Mouse (Mus musculus) embryonic facial prominence, embryonic 13.5 days (tissue): Measurements from ENCODE around the gene Hoxd12. TPM values are rescaled to one million over a fixed set of nuclear protein-coding genes. Genes with fewer than 3 reads are reported as not detected.

Experiments
- ATAC-seq: fragments of 200-750 bp; cut with Nextera tagmentation; 2 replicates; pipeline ENCODE4 v1.8.0; 2017; ENCODE audit warnings: low read depth; ENCODE audit not compliant: insufficient number of reproducible peaks, insufficient read depth, low FRiP score, low TSS enrichment
- H3K27ac ChIP-seq: fragments of 300-500 bp; sonication (generic); 2 replicates; pipeline ENCODE4 v1.5.1; 2015; ENCODE audit warnings: moderate library complexity, mild to moderate bottlenecking, inconsistent platforms
- H3K27me3 ChIP-seq: fragments of 300-500 bp; sonication (generic); 2 replicates; pipeline ENCODE4 v1.6.1; 2015; ENCODE audit warnings: mild to moderate bottlenecking, inconsistent platforms
- H3K36me3 ChIP-seq: fragments of 300-500 bp; sonication (generic); 2 replicates; pipeline ENCODE4 v1.6.1; 2015; ENCODE audit warnings: mild to moderate bottlenecking, inconsistent platforms
- H3K4me1 ChIP-seq: fragments of 300-500 bp; sonication (generic); 2 replicates; pipeline ENCODE4 v1.6.1; 2015; ENCODE audit warnings: inconsistent platforms
- H3K4me2 ChIP-seq: fragments of 300-500 bp; sonication (generic); 2 replicates; pipeline ENCODE4 v1.6.1; 2015; ENCODE audit warnings: moderate library complexity, mild to moderate bottlenecking, inconsistent platforms
- H3K4me3 ChIP-seq: fragments of 300-500 bp; sonication (generic); 2 replicates; pipeline ENCODE4 v1.5.1; 2015; ENCODE audit warnings: mild to moderate bottlenecking, inconsistent platforms
- H3K9ac ChIP-seq: fragments of 300-500 bp; sonication (generic); 2 replicates; pipeline ENCODE4 v1.6.1; 2015; ENCODE audit warnings: mild to moderate bottlenecking, inconsistent platforms
- H3K9me3 ChIP-seq: fragments of 300-500 bp; sonication (generic); 2 replicates; pipeline ENCODE4 v1.6.1; 2016; ENCODE audit warnings: inconsistent platforms
- WGBS: fragments of 180-500 bp; shearing (Covaris S2); methylation state at CpG from one replicate; pipeline ENCODE4 v1.1.7; 2015; ENCODE audit warnings: mixed read lengths; 5-methylcytosine and 5-hydroxymethylcytosine counted together
- polyA plus RNA-seq: library from polyadenylated mRNA; unstranded; fragments of >200 nt; fragmentation: Nextera tagmentation; extraction: Ambion mirVana; gene quantifications from 2 replicates; pipeline ENCODE4 v1.2.1, GENCODE M21; 2015

Gene Hoxd12
- not detected in 2 replicates for polyA plus RNA-seq

DNA sequence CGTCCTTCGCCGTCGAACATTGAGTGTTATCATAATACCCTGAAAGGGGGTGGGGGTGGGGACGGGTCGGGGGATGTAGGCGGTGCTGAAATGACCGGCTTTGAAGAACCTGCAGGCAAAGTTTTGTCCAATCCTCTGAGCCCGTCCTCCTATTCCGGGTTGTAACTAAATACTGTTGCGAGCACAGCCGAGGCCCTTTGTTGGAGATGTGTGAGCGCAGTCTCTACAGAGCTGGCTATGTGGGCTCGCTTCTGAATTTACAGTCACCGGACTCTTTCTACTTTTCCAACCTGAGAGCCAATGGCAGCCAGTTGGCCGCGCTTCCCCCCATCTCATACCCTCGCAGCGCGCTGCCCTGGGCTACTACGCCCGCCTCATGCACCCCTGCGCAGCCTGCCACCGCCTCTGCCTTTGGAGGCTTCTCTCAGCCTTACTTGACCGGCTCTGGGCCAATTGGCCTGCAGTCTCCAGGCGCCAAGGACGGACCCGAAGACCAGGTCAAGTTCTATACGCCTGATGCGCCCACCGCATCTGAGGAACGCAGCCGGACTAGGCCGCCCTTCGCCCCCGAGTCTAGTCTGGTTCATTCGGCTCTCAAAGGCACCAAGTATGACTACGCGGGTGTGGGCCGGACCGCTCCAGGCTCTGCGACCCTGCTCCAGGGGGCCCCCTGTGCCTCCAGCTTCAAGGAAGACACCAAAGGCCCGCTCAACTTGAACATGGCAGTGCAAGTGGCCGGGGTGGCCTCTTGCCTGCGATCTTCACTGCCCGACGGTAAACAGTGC is at the start of gene Hoxd12:
Gene Hoxd12, plus strand, starts transcription at position 133 of the 785 bp plus-strand sequence.
- Histone ChIP-seq H3K9ac (no peak within 1 kb of the TSS), H3K27ac (no peak within 1 kb of the TSS), H3K4me2 (no peak within 1 kb of the TSS), H3K36me3 (no peaks in the 10 kb centered on the region), H3K4me1 (0 out of 2 replicates have a peak, but pooled peaks cover 15% of the 10 kb centered on the region), H3K4me3 (no peak within 1 kb of the TSS), H3K9me3 (no peaks in the 10 kb centered on the region), H3K27me3 (peaks cover 99% of the 10 kb centered on the region)
- 1% methylated on average over 47 of the region's 47 CpGs for WGBS
- ATAC-seq, result no peak

DNA sequence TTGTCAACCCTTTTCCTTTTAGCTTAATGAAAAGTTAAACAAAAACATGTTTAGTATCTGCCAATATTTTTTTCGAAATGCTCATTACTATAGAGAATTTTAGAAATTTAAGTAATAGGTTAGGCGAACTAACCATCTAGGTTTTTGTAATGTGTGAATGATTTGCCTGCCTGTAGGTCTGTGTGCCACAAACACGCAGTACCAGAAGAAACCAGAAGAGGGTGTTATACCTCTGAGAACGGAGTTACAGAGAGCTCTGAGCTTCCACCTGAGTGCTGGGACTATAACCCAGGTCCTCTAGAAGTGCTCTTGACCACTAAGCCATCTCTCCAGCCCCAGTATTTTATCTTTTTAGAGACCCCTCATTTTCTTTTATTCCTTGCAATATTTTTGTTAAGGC is 39.4 kb upstream of the Hoxd12 start:
- Histone ChIP-seq H3K4me2 (no peak overlapping the region), H3K4me3 (no peak overlapping the region), H3K36me3 (no peaks in the 10 kb centered on the region), H3K9me3 (no peaks in the 10 kb centered on the region), H3K27me3 (peaks cover 10% of the 10 kb centered on the region; the same call in 1 of the 2 replicates), H3K4me1 (no peaks in the 10 kb centered on the region), H3K9ac (no peak overlapping the region), H3K27ac (no peak overlapping the region)
- ATAC-seq, result no peak
- WGBS, result 65% methylated on average over 4 of the region's 4 CpGs

DNA sequence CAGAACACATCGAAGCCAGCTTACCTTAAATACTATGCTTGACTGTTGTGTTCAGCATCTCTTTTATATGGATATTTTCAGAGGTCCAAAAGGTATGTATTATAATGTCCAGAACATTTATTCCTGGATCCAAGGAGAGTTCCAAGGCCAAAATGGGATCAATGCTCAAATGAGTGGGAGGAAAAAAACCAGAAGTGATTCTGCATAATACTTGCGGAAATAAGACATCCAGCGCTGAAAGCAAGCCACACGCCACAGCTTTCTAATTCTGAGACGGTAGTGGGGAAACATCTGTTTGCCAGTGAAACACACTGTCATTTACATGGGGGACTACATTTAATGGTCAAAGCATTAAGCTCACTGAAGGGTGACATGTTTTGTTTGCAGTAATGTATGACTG is 32.4 kb upstream of the Hoxd12 start:
- H3K4me2 ChIP-seq, result no peak overlapping the region
- ATAC-seq, result no peak
- H3K9ac ChIP-seq, result no peak overlapping the region
- 61% methylated on average over 5 of the region's 5 CpGs for WGBS
- H3K36me3 ChIP-seq, result no peaks in the 10 kb centered on the region
- no peaks in the 10 kb centered on the region for H3K9me3 ChIP-seq
- no peak overlapping the region for H3K4me3 ChIP-seq
- no peaks in the 10 kb centered on the region for H3K4me1 ChIP-seq
- H3K27me3 ChIP-seq, result peaks cover 59% of the 10 kb centered on the region
- H3K27ac ChIP-seq, result no peak overlapping the region

DNA sequence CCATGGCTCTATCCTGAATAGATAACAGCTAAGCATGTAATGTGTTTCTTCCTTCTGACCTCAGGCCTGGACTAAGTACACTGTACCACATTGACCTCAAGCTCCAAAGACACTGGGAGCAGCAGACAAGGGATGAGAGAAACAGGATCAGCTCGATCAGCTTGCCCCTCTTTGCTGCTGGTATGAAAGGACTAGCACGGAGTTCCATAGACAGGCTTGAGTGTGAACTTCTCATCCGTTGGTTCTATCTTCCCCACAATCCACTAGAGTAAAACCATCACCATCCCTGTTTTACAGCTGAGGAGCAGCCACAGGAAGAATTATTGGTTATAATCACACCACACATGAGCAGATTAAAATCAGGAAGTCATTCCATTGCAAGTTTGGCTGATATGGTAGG is 29.2 kb upstream of the Hoxd12 start:
- no peaks in the 10 kb centered on the region for H3K9me3 ChIP-seq
- no peak overlapping the region for H3K9ac ChIP-seq
- H3K4me1 ChIP-seq, result peaks cover 6% of the 10 kb centered on the region; the same call in 1 of the 2 replicates
- no peak overlapping the region for H3K4me2 ChIP-seq
- 80% methylated on average over 3 of the region's 3 CpGs for WGBS
- H3K27me3 ChIP-seq, result peaks cover 83% of the 10 kb centered on the region
- H3K36me3 ChIP-seq, result no peaks in the 10 kb centered on the region
- H3K27ac ChIP-seq, result no peak overlapping the region
- ATAC-seq, result no peak
- H3K4me3 ChIP-seq, result no peak overlapping the region

DNA sequence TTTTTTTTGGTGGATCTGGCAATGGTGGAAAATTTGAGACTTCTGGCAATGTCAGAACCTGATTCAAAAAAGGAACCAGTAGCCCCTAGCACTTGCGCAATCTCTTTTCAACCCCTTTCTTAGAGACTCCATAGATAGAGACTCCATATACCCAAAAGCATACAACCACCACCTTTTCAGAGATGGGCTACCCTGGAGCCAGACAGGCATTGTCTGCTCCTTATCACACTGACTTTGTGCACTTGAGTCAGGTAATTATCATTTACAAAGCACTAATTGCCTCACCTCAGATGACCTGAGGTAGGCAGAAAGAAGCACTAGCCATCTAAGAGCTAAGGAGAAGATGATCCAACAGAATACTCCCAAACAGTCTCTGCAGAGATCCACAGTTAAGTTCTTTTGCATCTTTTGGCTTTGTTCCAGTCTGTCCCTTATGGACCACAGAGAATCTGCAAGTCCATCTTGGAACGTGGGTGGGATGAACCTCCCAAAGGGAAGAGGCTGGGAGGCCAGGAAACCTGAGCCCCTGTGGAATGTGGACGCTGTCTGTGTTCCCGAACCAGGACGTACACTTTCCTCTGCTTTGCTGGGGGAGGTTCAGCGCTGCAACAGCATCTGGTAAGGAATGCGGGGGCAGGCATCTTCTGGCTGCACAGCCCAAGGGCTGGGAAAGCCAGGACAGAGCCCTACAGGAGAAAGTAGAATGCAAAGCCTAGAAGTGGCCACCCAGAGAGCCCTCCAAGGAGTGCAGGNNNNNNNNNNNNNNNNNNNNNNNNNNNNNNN is 27.5 kb upstream of the Hoxd12 start:
- ATAC-seq, result no peak
- H3K27me3 ChIP-seq, result peaks cover 95% of the 10 kb centered on the region
- H3K9ac ChIP-seq, result no peak overlapping the region

DNA sequence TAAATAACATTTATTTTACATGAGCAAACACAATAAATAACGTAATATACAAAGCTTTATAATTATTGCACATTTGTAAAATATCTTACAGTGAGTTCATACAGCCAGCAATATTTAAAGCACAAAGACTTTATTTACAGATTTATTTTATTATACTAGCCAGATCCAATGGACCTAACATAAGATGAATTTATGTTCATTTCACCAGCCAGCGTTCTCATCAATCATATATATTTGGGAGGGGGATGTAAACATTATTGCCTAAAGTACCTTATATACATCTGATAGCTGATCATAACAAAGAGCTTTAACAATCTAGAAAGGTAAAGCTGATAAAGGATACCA is 21.8 kb upstream of the Hoxd12 start:
- no peak overlapping the region for H3K4me3 ChIP-seq
- H3K27ac ChIP-seq, result no peak overlapping the region
- H3K27me3 ChIP-seq, result peaks cover 90% of the 10 kb centered on the region
- 43% methylated on average over 2 of the region's 2 CpGs for WGBS
- no peaks in the 10 kb centered on the region for H3K9me3 ChIP-seq
- no peak overlapping the region for H3K9ac ChIP-seq
- peaks cover 22% of the 10 kb centered on the region for H3K4me1 ChIP-seq
- ATAC-seq, result no peak
- no peaks in the 10 kb centered on the region for H3K36me3 ChIP-seq
- no peak overlapping the region for H3K4me2 ChIP-seq

More for the DNA sequence above, 27.5 kb upstream of the Hoxd12 start:
- H3K9me3 ChIP-seq, result no peaks in the 10 kb centered on the region
- WGBS, result 15% methylated on average over 7 of the region's 7 CpGs
- peaks cover 6% of the 10 kb centered on the region; the same call in 1 of the 2 replicates for H3K4me1 ChIP-seq
- no peak overlapping the region for H3K4me2 ChIP-seq
- H3K4me3 ChIP-seq, result no peak overlapping the region
- no peak overlapping the region for H3K27ac ChIP-seq
- no peaks in the 10 kb centered on the region for H3K36me3 ChIP-seq

DNA sequence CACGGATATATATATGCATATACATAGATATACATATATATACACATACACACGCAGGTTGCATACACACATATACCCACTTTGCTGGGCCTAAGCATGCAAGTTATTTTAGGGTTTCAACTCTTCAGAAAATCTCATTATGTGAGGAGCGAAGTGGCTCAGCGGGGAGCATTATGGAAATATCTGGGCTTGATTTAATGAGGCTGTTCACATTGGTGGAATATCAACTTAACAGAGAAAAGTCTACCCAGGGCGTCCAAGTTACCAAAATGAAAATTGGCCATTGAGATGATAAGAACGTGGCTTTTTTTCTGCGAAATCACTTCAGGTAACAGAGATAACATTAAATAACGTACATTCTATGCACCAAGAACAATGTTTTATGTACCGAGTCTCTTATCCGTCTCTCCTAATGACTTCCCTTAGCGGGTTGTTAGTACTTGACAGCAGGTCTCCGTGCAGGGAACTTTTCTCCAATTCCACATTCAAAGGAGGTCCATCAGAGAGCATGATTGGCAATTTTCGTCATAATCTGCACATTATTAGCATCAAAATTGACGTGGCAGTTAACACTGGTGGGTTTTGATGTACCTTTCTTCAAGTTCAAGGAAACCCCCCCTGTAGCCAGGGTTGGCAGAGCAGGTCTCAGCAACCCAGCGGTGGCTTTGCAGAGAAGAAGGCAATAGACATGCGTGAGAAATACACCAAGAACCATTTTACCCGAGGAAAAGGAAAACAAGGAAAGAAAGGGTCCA is 20.9 kb upstream of the Hoxd12 start:
- Histone ChIP-seq H3K4me2 (no peak overlapping the region), H3K27me3 (peaks cover 90% of the 10 kb centered on the region), H3K9ac (no peak overlapping the region), H3K36me3 (no peaks in the 10 kb centered on the region), H3K4me1 (peaks cover 21% of the 10 kb centered on the region), H3K4me3 (no peak overlapping the region), H3K9me3 (no peaks in the 10 kb centered on the region), H3K27ac (no peak overlapping the region)
- no peak for ATAC-seq
- WGBS, result 12% methylated on average over 17 of the region's 17 CpGs

DNA sequence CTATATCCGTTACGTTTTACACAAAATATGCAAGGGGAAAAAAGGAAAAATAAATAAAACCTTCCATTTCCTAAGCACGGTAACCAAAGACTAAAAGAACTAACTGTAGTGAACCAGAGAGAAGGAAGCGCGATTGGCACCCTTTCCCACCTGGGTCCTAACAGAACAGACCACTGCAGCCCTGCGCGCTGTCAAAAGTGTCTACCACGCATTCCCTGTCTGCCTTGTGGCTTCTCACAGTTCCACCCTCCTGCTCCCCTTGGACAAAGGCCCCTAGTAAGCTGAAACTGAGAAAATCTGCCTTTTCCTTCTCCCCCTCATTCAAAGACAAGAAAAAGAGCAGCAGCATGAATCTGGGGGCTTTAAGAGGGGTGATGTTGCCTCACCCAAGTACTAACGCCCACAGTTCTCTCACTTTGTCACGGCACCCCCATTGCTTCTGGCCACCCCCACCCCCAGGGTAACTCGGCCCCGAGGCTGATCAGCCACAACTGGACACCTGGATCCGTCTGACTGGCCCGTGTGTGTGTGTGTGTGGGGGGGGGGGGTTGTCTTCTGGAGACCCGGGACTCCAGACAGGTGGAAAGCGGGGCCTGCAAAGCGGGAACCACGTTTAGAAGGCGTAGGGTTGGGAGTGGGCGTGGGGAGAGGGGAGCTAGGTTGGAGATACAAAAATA is 19.9 kb upstream of the Hoxd12 start:
- 5% methylated on average over 20 of the region's 20 CpGs for WGBS
- no peaks in the 10 kb centered on the region for H3K36me3 ChIP-seq
- ATAC-seq, result no peak; the same call in 1 of the 2 replicates
- H3K9ac ChIP-seq, result no peak overlapping the region
- H3K4me2 ChIP-seq, result peak overlapping the region; percentile 62; the same call in 1 of the 2 replicates
- peaks cover 25% of the 10 kb centered on the region for H3K4me1 ChIP-seq
- H3K4me3 ChIP-seq, result peak overlapping the region; percentile 42; the same call in 1 of the 2 replicates
- peaks cover 90% of the 10 kb centered on the region for H3K27me3 ChIP-seq
- no peaks in the 10 kb centered on the region for H3K9me3 ChIP-seq
- no peak overlapping the region for H3K27ac ChIP-seq

DNA sequence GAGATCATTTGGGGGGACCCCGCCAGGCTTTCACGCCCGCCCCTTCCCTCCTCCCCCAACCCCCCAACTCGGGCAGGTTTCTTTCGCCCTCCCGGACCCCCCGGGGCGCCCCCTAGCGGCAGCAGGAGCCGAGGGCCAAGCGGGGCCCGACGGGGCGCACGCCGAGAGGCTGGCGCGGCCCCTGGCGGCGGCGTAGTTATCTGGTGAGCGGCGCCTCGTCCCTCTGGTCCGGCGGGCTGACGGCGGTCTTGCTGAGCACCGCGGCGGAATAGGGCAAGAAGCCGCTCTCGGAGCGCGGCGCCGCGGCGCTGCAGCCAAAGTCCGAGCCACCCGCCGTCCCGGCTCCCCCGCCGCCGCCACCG is 19.4 kb upstream of the Hoxd12 start:
- no peak for ATAC-seq
- WGBS, result under 1% methylated on average over 29 of the region's 47 CpGs
- peak overlapping the region; percentile 42 for H3K4me3 ChIP-seq
- H3K36me3 ChIP-seq, result no peaks in the 10 kb centered on the region
- H3K4me2 ChIP-seq, result peak overlapping the region; percentile 62
- H3K27me3 ChIP-seq, result peaks cover 90% of the 10 kb centered on the region
- H3K9ac ChIP-seq, result peak overlapping the region; percentile 36; the same call in 1 of the 2 replicates
- peaks cover 25% of the 10 kb centered on the region for H3K4me1 ChIP-seq
- no peak overlapping the region for H3K27ac ChIP-seq
- H3K9me3 ChIP-seq, result no peaks in the 10 kb centered on the region

DNA sequence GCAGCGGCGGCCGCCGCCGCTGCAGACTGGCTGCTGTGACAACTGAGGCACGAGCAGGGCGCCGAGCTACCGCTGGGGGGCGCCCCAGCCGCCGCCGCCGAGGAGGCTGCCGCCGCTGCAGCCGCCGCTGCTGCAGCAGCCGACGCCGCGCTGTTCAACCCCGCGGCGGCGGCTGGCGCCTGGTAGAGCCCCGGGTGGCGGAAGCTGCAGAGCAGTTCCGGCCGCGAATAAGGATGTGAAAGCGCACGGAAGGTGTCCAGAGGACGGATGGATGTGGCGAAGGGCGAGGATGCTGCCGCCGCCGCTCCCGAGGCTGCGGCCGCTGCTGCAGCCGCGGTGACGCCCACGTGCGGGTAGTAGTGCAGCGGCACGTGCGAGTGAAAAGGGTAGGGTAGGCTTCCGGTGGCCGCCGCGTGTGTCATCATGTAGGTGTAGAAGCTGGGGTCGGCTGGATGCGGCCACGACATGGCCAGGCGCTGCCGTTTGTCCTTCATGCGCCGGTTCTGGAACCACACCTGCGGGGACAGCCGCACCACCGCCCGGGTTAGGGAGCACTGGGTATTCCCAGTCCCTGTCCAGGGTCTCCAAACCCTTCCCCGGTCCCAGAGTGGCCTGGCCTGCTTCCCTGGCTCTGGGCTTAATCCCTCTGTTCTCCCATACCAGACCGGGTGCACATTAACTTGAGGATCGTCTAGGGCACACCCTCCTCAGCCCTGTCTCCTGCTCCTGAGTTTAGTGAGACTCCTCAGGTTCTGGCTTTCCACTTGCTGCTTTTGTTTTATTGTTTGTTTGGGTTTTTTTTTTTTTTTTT is 18.8 kb upstream of the Hoxd12 start:
- Histone ChIP-seq H3K4me3 (peak overlapping the region; percentile 42), H3K9ac (peak overlapping the region; percentile 36; the same call in 1 of the 2 replicates), H3K9me3 (no peaks in the 10 kb centered on the region), H3K27ac (no peak overlapping the region), H3K36me3 (no peaks in the 10 kb centered on the region), H3K27me3 (peaks cover 90% of the 10 kb centered on the region), H3K4me2 (peak overlapping the region; percentile 62), H3K4me1 (peaks cover 27% of the 10 kb centered on the region)
- WGBS, result under 1% methylated on average over 65 of the region's 69 CpGs
- ATAC-seq, result no peak; the same call in 1 of the 2 replicates
